Mouse (Mus musculus) ES-Bruce4 (cell line): ENCODE results near the gene Trpm8.

ENCODE experiments used
- CTCF ChIP-seq: IDR thresholded peaks from one replicate; pipeline ENCODE4 v1.8.1; 2011; ENCODE audit warnings: low read depth, low read length
- EP300 ChIP-seq: IDR thresholded peaks from 2 replicates; pipeline ENCODE4 v1.6.1; 2011; ENCODE audit warnings: low read depth, low read length; ENCODE audit not compliant: insufficient read depth
- POLR2A ChIP-seq: IDR thresholded peaks from one replicate; pipeline ENCODE4 v1.8.1; 2011; ENCODE audit warnings: low read length; ENCODE audit not compliant: insufficient read depth

DNA sequence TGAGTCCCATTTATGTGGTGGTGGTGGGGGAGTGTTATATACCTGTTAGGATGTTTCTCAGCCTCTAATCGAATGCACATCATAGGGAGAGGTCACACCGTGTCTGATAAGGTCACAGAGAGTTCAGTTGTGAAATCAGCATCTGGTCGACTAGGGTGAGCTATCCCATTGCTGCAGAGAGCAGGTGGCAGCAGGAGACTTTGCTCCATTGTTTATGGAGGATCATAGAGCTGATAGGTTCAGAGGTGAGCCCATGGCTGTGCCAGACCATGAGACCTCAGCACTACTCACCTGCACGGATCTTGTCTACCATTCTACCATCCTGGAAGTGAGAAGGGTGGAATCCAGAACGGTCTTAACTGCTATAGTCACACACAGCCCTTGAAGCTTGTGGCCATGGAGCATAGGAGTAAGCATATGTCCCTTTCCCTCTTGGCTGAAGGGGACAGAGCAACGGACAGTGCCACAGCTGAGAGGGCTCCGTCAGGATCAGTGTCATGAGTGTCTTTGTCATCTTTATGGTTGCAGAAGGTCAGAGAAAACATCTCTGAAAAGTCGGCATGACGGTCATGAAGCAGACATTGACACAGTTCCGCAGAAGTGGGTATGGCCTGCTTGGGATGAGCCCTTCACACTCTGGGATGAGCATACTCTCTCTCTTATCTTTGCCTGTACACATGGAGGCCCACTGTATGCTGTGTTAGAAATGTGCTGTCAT lies 6.9 kb downstream of the Trpm8 start:
- TF ChIP-seq CTCF (no peak), POLR2A (no peak), EP300 (no peak)
